In genomic region chr12:80519621-80520332, GRCm38 (mm10) we compare ENCODE assay signal across 8 mouse cellular contexts. TPM values are rescaled to one million over a fixed set of nuclear protein-coding genes. Genes with fewer than 3 reads are reported as not detected.
DNase-seq lines count a peak whose midpoint lies in the region; ATAC-seq lines count a peak whose summit lies in the region.

No protein-coding gene starts in this region.

- peak; percentile 21 to 61 for DNase-seq in adrenal gland, adult (ENCODE audit: inconsistent age in 2 of 2, low spot score in 1 of 2)
- no peak for DNase-seq in adrenal gland, postnatal 4 days (ENCODE audit: low spot score in 2 of 2)
- peak; percentile 20 to 39 for DNase-seq in adrenal gland, postnatal 36 days
- DNase-seq in forebrain, embryonic 11.5 days (ENCODE audit: low spot score) = peak; percentile 89

- H3K27me3 ChIP-seq in forebrain, embryonic 11.5 days (ENCODE audit: control insufficient read depth, insufficient read depth, low read length) = peaks cover 7% of the 10 kb centered on the region; the same call in 1 of the 2 replicates
- peaks cover 37% of the 10 kb centered on the region for H3K27me3 ChIP-seq in hindbrain, embryonic 13.5 days
- H3K27me3 ChIP-seq in limb, embryonic 13.5 days = peaks cover 84% of the 10 kb centered on the region
- H3K27me3 ChIP-seq in neural tube, embryonic 13.5 days = peaks cover 27% of the 10 kb centered on the region

- no peaks in the 10 kb centered on the region for H3K9me3 ChIP-seq in forebrain, embryonic 11.5 days (ENCODE audit: control insufficient read depth, low read length)
- H3K9me3 ChIP-seq in hindbrain, embryonic 13.5 days = no peaks in the 10 kb centered on the region
- no peaks in the 10 kb centered on the region for H3K9me3 ChIP-seq in limb, embryonic 13.5 days
- no peaks in the 10 kb centered on the region for H3K9me3 ChIP-seq in neural tube, embryonic 13.5 days

- peaks cover 17% of the 10 kb centered on the region for H3K4me1 ChIP-seq in forebrain, embryonic 11.5 days (replicated peaks; ENCODE audit: control insufficient read depth, insufficient read depth, low read length)
- peaks cover 49% of the 10 kb centered on the region for H3K4me1 ChIP-seq in hindbrain, embryonic 13.5 days (replicated peaks)
- H3K4me1 ChIP-seq in limb, embryonic 13.5 days = peaks cover 21% of the 10 kb centered on the region
- H3K4me1 ChIP-seq in neural tube, embryonic 13.5 days (replicated peaks) = peaks cover 42% of the 10 kb centered on the region

- H3K4me3 ChIP-seq in forebrain, embryonic 11.5 days (ENCODE audit: low read depth, low read length) = peak overlapping the region; percentile 85
- H3K4me3 ChIP-seq in hindbrain, embryonic 13.5 days = peak overlapping the region; percentile 86
- H3K4me3 ChIP-seq in limb, embryonic 13.5 days = peak overlapping the region; percentile 69
- peak overlapping the region; percentile 89 for H3K4me3 ChIP-seq in neural tube, embryonic 13.5 days

- H3K4me2 ChIP-seq in forebrain, embryonic 11.5 days (ENCODE audit: low read depth, low read length, severe bottlenecking) = peak overlapping the region; percentile 90
- H3K4me2 ChIP-seq in hindbrain, embryonic 13.5 days = peak overlapping the region; percentile 88
- H3K4me2 ChIP-seq in limb, embryonic 13.5 days (replicated peaks) = peak overlapping the region; percentile 96
- H3K4me2 ChIP-seq in neural tube, embryonic 13.5 days = peak overlapping the region; percentile 85

- H3K27ac ChIP-seq in forebrain, embryonic 11.5 days (ENCODE audit: low read depth, low read length) = peak overlapping the region; percentile 90
- H3K27ac ChIP-seq in hindbrain, embryonic 13.5 days = peak overlapping the region; percentile 94
- H3K27ac ChIP-seq in limb, embryonic 13.5 days = no peak overlapping the region
- peak overlapping the region; percentile 93 for H3K27ac ChIP-seq in neural tube, embryonic 13.5 days (replicated peaks)

- under 1% methylated on average over 43 of the region's 43 CpGs for WGBS in forebrain, embryonic 11.5 days
- 1% methylated on average over 43 of the region's 43 CpGs for WGBS in hindbrain, embryonic 13.5 days
- WGBS in limb, embryonic 13.5 days = under 1% methylated on average over 43 of the region's 43 CpGs
- 1% methylated on average over 42 of the region's 43 CpGs for WGBS in neural tube, embryonic 13.5 days

- H3K36me3 ChIP-seq in forebrain, embryonic 11.5 days (ENCODE audit: control insufficient read depth, insufficient read depth, low read length) = no peaks in the 10 kb centered on the region
- no peaks in the 10 kb centered on the region for H3K36me3 ChIP-seq in hindbrain, embryonic 13.5 days
- no peaks in the 10 kb centered on the region for H3K36me3 ChIP-seq in limb, embryonic 13.5 days
- no peaks in the 10 kb centered on the region for H3K36me3 ChIP-seq in neural tube, embryonic 13.5 days

- peak overlapping the region; percentile 91 for H3K9ac ChIP-seq in forebrain, embryonic 11.5 days (ENCODE audit: low read length)
- H3K9ac ChIP-seq in hindbrain, embryonic 13.5 days = peak overlapping the region; percentile 86
- peak overlapping the region; percentile 70 for H3K9ac ChIP-seq in limb, embryonic 13.5 days
- peak overlapping the region; percentile 86 for H3K9ac ChIP-seq in neural tube, embryonic 13.5 days

- ATAC-seq in forebrain, embryonic 11.5 days (replicated peaks; ENCODE audit: low FRiP score) = peak; percentile 63
- ATAC-seq in hindbrain, embryonic 13.5 days (ENCODE audit: low FRiP score) = peak; percentile 58
- ATAC-seq in limb, embryonic 13.5 days (ENCODE audit: low FRiP score, low read depth) = peak; percentile 38; the same call in 1 of the 2 replicates
- peak; percentile 44 for ATAC-seq in neural tube, embryonic 13.5 days (ENCODE audit: low read depth)
- ATAC-seq in CD4-positive, CD25-positive, alpha-beta regulatory T cell, adult 4 months = no peak

RNA-seq across cellular contexts. Expression of gene Galnt16, which starts 1.7 kb away (rescaled TPM):
- 10 to 100 TPM; 22.4 to 23.1 TPM for total RNA-seq in adrenal gland, postnatal 4 days (2021)
- 1 to 10 TPM; 7.1 to 8.8 TPM for total RNA-seq in adrenal gland, postnatal 36 days (2021)
- polyA plus RNA-seq in forebrain, embryonic 11.5 days (2014; fragmentation: Nextera tagmentation; extraction: Ambion mirVana) = 19.9 and 20.3 TPM in 2 replicates
- polyA plus RNA-seq in hindbrain, embryonic 13.5 days (2015; fragmentation: Nextera tagmentation; extraction: Ambion mirVana) = 29.1 and 30.7 TPM in 2 replicates
- polyA plus RNA-seq in limb, embryonic 13.5 days (2015; fragmentation: Nextera tagmentation; extraction: Ambion mirVana) = 16.2 and 17.1 TPM in 2 replicates
- 27.9 and 28.9 TPM in 2 replicates for polyA plus RNA-seq in neural tube, embryonic 13.5 days (2015; fragmentation: Nextera tagmentation; extraction: Ambion mirVana)
- polyA plus RNA-seq in CD4-positive, CD25-positive, alpha-beta regulatory T cell, adult 4 months (2017; shearing (Covaris generic)) = 1 to 10 TPM in 1 of 2 experiments, not detected in 1; 1.2 TPM

RNA-seq across cellular contexts. Expression of gene Exd2, which starts 56.9 kb away (rescaled TPM):
- 10 to 100 TPM; 19.9 to 22.3 TPM for total RNA-seq in adrenal gland, postnatal 4 days (2021)
- 10 to 100 TPM; 18.6 to 20.2 TPM for total RNA-seq in adrenal gland, postnatal 36 days (2021)
- 49.5 and 51.7 TPM in 2 replicates for polyA plus RNA-seq in forebrain, embryonic 11.5 days (2014; fragmentation: Nextera tagmentation; extraction: Ambion mirVana)
- 51.1 and 53.4 TPM in 2 replicates for polyA plus RNA-seq in hindbrain, embryonic 13.5 days (2015; fragmentation: Nextera tagmentation; extraction: Ambion mirVana)
- 28.6 and 30.5 TPM in 2 replicates for polyA plus RNA-seq in limb, embryonic 13.5 days (2015; fragmentation: Nextera tagmentation; extraction: Ambion mirVana)
- polyA plus RNA-seq in neural tube, embryonic 13.5 days (2015; fragmentation: Nextera tagmentation; extraction: Ambion mirVana) = 47.7 and 51.4 TPM in 2 replicates
- polyA plus RNA-seq in CD4-positive, CD25-positive, alpha-beta regulatory T cell, adult 4 months (2017; shearing (Covaris generic)) = 10 to 100 TPM; 17.7 to 35.3 TPM

Comparison
In these comparisons a context has a peak if more than half of its experiments do, and no peak if none do; other contexts are left out.
1. DNase-seq: peak in adrenal gland, adult (2 of 2), adrenal gland, postnatal 36 days (2 of 2) and forebrain, embryonic 11.5 days (single experiment); none in adrenal gland, postnatal 4 days (0 of 2).
2. Peak in every context shown above with its lines, with median percentiles within 50 percentile points of each other: H3K4me2 ChIP-seq, H3K4me3 ChIP-seq and H3K9ac ChIP-seq.